Mouse (Mus musculus): ENCODE data around the gene Col18a1. TPM values are rescaled to one million over a fixed set of nuclear protein-coding genes. Genes with fewer than 3 reads are reported as not detected.
A peak's percentile ranks its signal among the peaks of the same experiment; 100 is the strongest.
"Not testable (repeated sequence)": the region's sequence is repeated elsewhere in the genome, so short reads cannot be mapped to it uniquely, and the experiment has no call there.

Col18a1 gene
- polyA plus RNA-seq, 1 experiment from 2014 or later = 48.6 TPM

GRCm38 (mm10) chr10:77146901-77147463, 19.4 kb downstream of the Col18a1 start:
- no peak overlapping the region for H3K27ac ChIP-seq (ENCODE audit: low read length)
- H3K36me3 ChIP-seq (ENCODE audit: control insufficient read depth, insufficient read depth, low read length) = no peaks in the 10 kb centered on the region
- no peak overlapping the region for H3K9ac ChIP-seq (ENCODE audit: low read depth, low read length)
- ATAC-seq = peak; percentile 41; the same call in 1 of the 2 replicates
- H3K27me3 ChIP-seq (replicated peaks; ENCODE audit: control insufficient read depth, insufficient read depth, low read length) = no peaks in the 10 kb centered on the region
- no peaks in the 10 kb centered on the region for H3K9me3 ChIP-seq (ENCODE audit: control insufficient read depth, low read length)
- WGBS = 56% methylated on average over 4 of the region's 4 CpGs
- no peak overlapping the region for H3K4me2 ChIP-seq (ENCODE audit: low read depth, low read length)
- peaks cover 27% of the 10 kb centered on the region for H3K4me1 ChIP-seq (ENCODE audit: control insufficient read depth, insufficient read depth, low read length)
- no peak overlapping the region for H3K4me3 ChIP-seq (ENCODE audit: low read length)

- WGBS = 65% methylated on average over 1 of the region's 1 CpGs
Observed at GRCm38 (mm10) chr10:77145946-77146345, 20.4 kb downstream of the Col18a1 start.

GRCm38 (mm10) chr10:77144372-77144771, 22.0 kb downstream of the Col18a1 start:
- H3K27ac ChIP-seq (ENCODE audit: low read length) = no peak overlapping the region
- no peak overlapping the region for H3K4me3 ChIP-seq (ENCODE audit: low read length)
- peaks cover 10% of the 10 kb centered on the region; the same call in 1 of the 2 replicates for H3K4me1 ChIP-seq (ENCODE audit: control insufficient read depth, insufficient read depth, low read length)
- H3K9ac ChIP-seq (ENCODE audit: low read depth, low read length) = no peak overlapping the region
- WGBS = 98% methylated on average over 2 of the region's 2 CpGs
- no peak overlapping the region for H3K4me2 ChIP-seq (ENCODE audit: low read depth, low read length)
- H3K9me3 ChIP-seq (ENCODE audit: control insufficient read depth, low read length) = no peaks in the 10 kb centered on the region
- no peaks in the 10 kb centered on the region for H3K36me3 ChIP-seq (ENCODE audit: control insufficient read depth, insufficient read depth, low read length)
- ATAC-seq = no peak
- H3K27me3 ChIP-seq (replicated peaks; ENCODE audit: control insufficient read depth, insufficient read depth, low read length) = no peaks in the 10 kb centered on the region

More at GRCm38 (mm10) chr10:77145946-77146345, 20.4 kb downstream of the Col18a1 start:
- ATAC-seq = no peak
- Histone ChIP-seq H3K9me3 (ENCODE audit: control insufficient read depth, low read length) (no peaks in the 10 kb centered on the region), H3K9ac (ENCODE audit: low read depth, low read length) (no peak overlapping the region), H3K27ac (ENCODE audit: low read length) (no peak overlapping the region), H3K4me2 (ENCODE audit: low read depth, low read length) (no peak overlapping the region), H3K4me1 (ENCODE audit: control insufficient read depth, insufficient read depth, low read length) (peaks cover 17% of the 10 kb centered on the region), H3K27me3 (replicated peaks; ENCODE audit: control insufficient read depth, insufficient read depth, low read length) (no peaks in the 10 kb centered on the region), H3K4me3 (ENCODE audit: low read length) (no peak overlapping the region), H3K36me3 (ENCODE audit: control insufficient read depth, insufficient read depth, low read length) (no peaks in the 10 kb centered on the region)

- no peaks in the 10 kb centered on the region for H3K9me3 ChIP-seq (ENCODE audit: control insufficient read depth, low read length)
- H3K4me3 ChIP-seq (ENCODE audit: low read length) = no peak overlapping the region
- no peak for ATAC-seq
- H3K4me2 ChIP-seq (ENCODE audit: low read depth, low read length) = no peak overlapping the region
- H3K9ac ChIP-seq (ENCODE audit: low read depth, low read length) = no peak overlapping the region
- H3K4me1 ChIP-seq (ENCODE audit: control insufficient read depth, insufficient read depth, low read length) = peaks cover 9% of the 10 kb centered on the region; the same call in 1 of the 2 replicates
- H3K36me3 ChIP-seq (ENCODE audit: control insufficient read depth, insufficient read depth, low read length) = no peaks in the 10 kb centered on the region
- no peak overlapping the region for H3K27ac ChIP-seq (ENCODE audit: low read length)
- no peaks in the 10 kb centered on the region for H3K27me3 ChIP-seq (replicated peaks; ENCODE audit: control insufficient read depth, insufficient read depth, low read length)
- WGBS = 79% methylated on average over 2 of the region's 2 CpGs
Observed at GRCm38 (mm10) chr10:77142328-77142727, 24.0 kb downstream of the Col18a1 start.

- Histone ChIP-seq H3K4me2 (ENCODE audit: low read depth, low read length) (no peak overlapping the region), H3K4me1 (ENCODE audit: control insufficient read depth, insufficient read depth, low read length) (no peaks in the 10 kb centered on the region), H3K36me3 (ENCODE audit: control insufficient read depth, insufficient read depth, low read length) (no peaks in the 10 kb centered on the region), H3K9me3 (ENCODE audit: control insufficient read depth, low read length) (no peaks in the 10 kb centered on the region), H3K27me3 (replicated peaks; ENCODE audit: control insufficient read depth, insufficient read depth, low read length) (no peaks in the 10 kb centered on the region), H3K27ac (ENCODE audit: low read length) (no peak overlapping the region), H3K4me3 (ENCODE audit: low read length) (no peak overlapping the region), H3K9ac (ENCODE audit: low read depth, low read length) (no peak overlapping the region)
- no peak for ATAC-seq
Observed at GRCm38 (mm10) chr10:77138304-77138703, 28.0 kb downstream of the Col18a1 start.

- Histone ChIP-seq H3K4me3 (ENCODE audit: low read length) (no peak overlapping the region), H3K9me3 (ENCODE audit: control insufficient read depth, low read length) (no peaks in the 10 kb centered on the region), H3K27me3 (replicated peaks; ENCODE audit: control insufficient read depth, insufficient read depth, low read length) (no peaks in the 10 kb centered on the region), H3K27ac (ENCODE audit: low read length) (no peak overlapping the region), H3K4me1 (ENCODE audit: control insufficient read depth, insufficient read depth, low read length) (peaks cover 11% of the 10 kb centered on the region), H3K9ac (ENCODE audit: low read depth, low read length) (no peak overlapping the region), H3K4me2 (ENCODE audit: low read depth, low read length) (no peak overlapping the region), H3K36me3 (ENCODE audit: control insufficient read depth, insufficient read depth, low read length) (no peaks in the 10 kb centered on the region)
- 89% methylated on average over 6 of the region's 6 CpGs for WGBS
- no peak for ATAC-seq
Observed at GRCm38 (mm10) chr10:77136205-77136604, 30.1 kb downstream of the Col18a1 start.

- H3K27me3 ChIP-seq (replicated peaks; ENCODE audit: control insufficient read depth, insufficient read depth, low read length) = no peaks in the 10 kb centered on the region
- no peak overlapping the region for H3K9ac ChIP-seq (ENCODE audit: low read depth, low read length)
- H3K4me2 ChIP-seq (ENCODE audit: low read depth, low read length) = no peak overlapping the region
- H3K9me3 ChIP-seq (ENCODE audit: control insufficient read depth, low read length) = no peaks in the 10 kb centered on the region
- 91% methylated on average over 5 of the region's 5 CpGs for WGBS
- no peaks in the 10 kb centered on the region for H3K36me3 ChIP-seq (ENCODE audit: control insufficient read depth, insufficient read depth, low read length)
- no peak overlapping the region for H3K27ac ChIP-seq (ENCODE audit: low read length)
- H3K4me1 ChIP-seq (ENCODE audit: control insufficient read depth, insufficient read depth, low read length) = peaks cover 16% of the 10 kb centered on the region
- H3K4me3 ChIP-seq (ENCODE audit: low read length) = no peak overlapping the region
- ATAC-seq = no peak
Observed at GRCm38 (mm10) chr10:77135274-77135829, 31.0 kb downstream of the Col18a1 start.

GRCm38 (mm10) chr10:77134807-77135152, 31.6 kb downstream of the Col18a1 start:
- H3K9me3 ChIP-seq (ENCODE audit: control insufficient read depth, low read length); H3K4me2 ChIP-seq (ENCODE audit: low read depth, low read length); ATAC-seq; H3K9ac ChIP-seq (ENCODE audit: low read depth, low read length); H3K4me3 ChIP-seq (ENCODE audit: low read length); H3K36me3 ChIP-seq (ENCODE audit: control insufficient read depth, insufficient read depth, low read length); H3K27me3 ChIP-seq (replicated peaks; ENCODE audit: control insufficient read depth, insufficient read depth, low read length); H3K27ac ChIP-seq (ENCODE audit: low read length): not testable (repeated sequence)
- peaks cover 16% of the 10 kb centered on the region for H3K4me1 ChIP-seq (ENCODE audit: control insufficient read depth, insufficient read depth, low read length)
- WGBS = 62% methylated on average over 6 of the region's 6 CpGs

- peaks cover 16% of the 10 kb centered on the region for H3K4me1 ChIP-seq (ENCODE audit: control insufficient read depth, insufficient read depth, low read length)
- H3K4me2 ChIP-seq (ENCODE audit: low read depth, low read length) = no peak overlapping the region
- H3K27me3 ChIP-seq (replicated peaks; ENCODE audit: control insufficient read depth, insufficient read depth, low read length) = no peaks in the 10 kb centered on the region
- no peak overlapping the region for H3K27ac ChIP-seq (ENCODE audit: low read length)
- WGBS = 53% methylated on average over 13 of the region's 13 CpGs
- no peak overlapping the region for H3K9ac ChIP-seq (ENCODE audit: low read depth, low read length)
- H3K9me3 ChIP-seq (ENCODE audit: control insufficient read depth, low read length) = no peaks in the 10 kb centered on the region
- ATAC-seq = no peak
- H3K36me3 ChIP-seq (ENCODE audit: control insufficient read depth, insufficient read depth, low read length) = no peaks in the 10 kb centered on the region
- H3K4me3 ChIP-seq (ENCODE audit: low read length) = no peak overlapping the region
Observed at GRCm38 (mm10) chr10:77133951-77134806, 32.2 kb downstream of the Col18a1 start.

All from intestine, embryonic 16.5 days (tissue).